Mouse (Mus musculus): ENCODE measurements around the gene 6030408B16Rik.

Gene 6030408B16Rik

GRCm38 (mm10) chr15:101298550-101298949, 5.5 kb downstream of the 6030408B16Rik start:
- DNase-seq: no peak

GRCm38 (mm10) chr15:101299480-101299960, 6.5 kb downstream of the 6030408B16Rik start:
- DNase-seq: no peak

- no peak for DNase-seq
Observed at GRCm38 (mm10) chr15:101300128-101300527, 7.1 kb downstream of the 6030408B16Rik start.

GRCm38 (mm10) chr15:101302201-101302600, 9.2 kb downstream of the 6030408B16Rik start:
- no peak for DNase-seq

GRCm38 (mm10) chr15:101303830-101304229, 10.8 kb downstream of the 6030408B16Rik start:
- no peak for DNase-seq

- DNase-seq: no peak
Observed at GRCm38 (mm10) chr15:101306459-101306858, 13.4 kb downstream of the 6030408B16Rik start.

- no peak for DNase-seq
Observed at GRCm38 (mm10) chr15:101308440-101309348, 15.7 kb downstream of the 6030408B16Rik start.

GRCm38 (mm10) chr15:101309493-101309892, 16.5 kb downstream of the 6030408B16Rik start:
- DNase-seq: no peak

- no peak for DNase-seq
Observed at GRCm38 (mm10) chr15:101311087-101311770, 18.2 kb downstream of the 6030408B16Rik start.

GRCm38 (mm10) chr15:101312006-101312405, 19.0 kb downstream of the 6030408B16Rik start:
- no peak for DNase-seq

GRCm38 (mm10) chr15:101315378-101315777, 22.4 kb downstream of the 6030408B16Rik start:
- DNase-seq: no peak

- peak; percentile 79 to 81 for DNase-seq
Observed at GRCm38 (mm10) chr15:101315832-101316231, 22.8 kb downstream of the 6030408B16Rik start.

GRCm38 (mm10) chr15:101316279-101316912, 23.4 kb downstream of the 6030408B16Rik start:
- DNase-seq: no peak

GRCm38 (mm10) chr15:101316913-101317813, 24.2 kb downstream of the 6030408B16Rik start:
- no peak for DNase-seq

GRCm38 (mm10) chr15:101317814-101318500, 24.9 kb downstream of the 6030408B16Rik start:
- no peak for DNase-seq

- no peak for DNase-seq
Observed at GRCm38 (mm10) chr15:101318889-101319765, 26.1 kb downstream of the 6030408B16Rik start.

GRCm38 (mm10) chr15:101320010-101320617, 27.1 kb downstream of the 6030408B16Rik start:
- DNase-seq: no peak

- no peak for DNase-seq
Observed at GRCm38 (mm10) chr15:101320618-101321041, 27.6 kb downstream of the 6030408B16Rik start.

GRCm38 (mm10) chr15:101321126-101321525, 28.1 kb downstream of the 6030408B16Rik start:
- DNase-seq: no peak

GRCm38 (mm10) chr15:101322106-101322505, 29.1 kb downstream of the 6030408B16Rik start:
- no peak for DNase-seq

Data from thymus, adult 18-20 months (tissue).